Mouse (Mus musculus): Measurements from ENCODE around the gene Sec24d.

Gene Sec24d

DNA sequence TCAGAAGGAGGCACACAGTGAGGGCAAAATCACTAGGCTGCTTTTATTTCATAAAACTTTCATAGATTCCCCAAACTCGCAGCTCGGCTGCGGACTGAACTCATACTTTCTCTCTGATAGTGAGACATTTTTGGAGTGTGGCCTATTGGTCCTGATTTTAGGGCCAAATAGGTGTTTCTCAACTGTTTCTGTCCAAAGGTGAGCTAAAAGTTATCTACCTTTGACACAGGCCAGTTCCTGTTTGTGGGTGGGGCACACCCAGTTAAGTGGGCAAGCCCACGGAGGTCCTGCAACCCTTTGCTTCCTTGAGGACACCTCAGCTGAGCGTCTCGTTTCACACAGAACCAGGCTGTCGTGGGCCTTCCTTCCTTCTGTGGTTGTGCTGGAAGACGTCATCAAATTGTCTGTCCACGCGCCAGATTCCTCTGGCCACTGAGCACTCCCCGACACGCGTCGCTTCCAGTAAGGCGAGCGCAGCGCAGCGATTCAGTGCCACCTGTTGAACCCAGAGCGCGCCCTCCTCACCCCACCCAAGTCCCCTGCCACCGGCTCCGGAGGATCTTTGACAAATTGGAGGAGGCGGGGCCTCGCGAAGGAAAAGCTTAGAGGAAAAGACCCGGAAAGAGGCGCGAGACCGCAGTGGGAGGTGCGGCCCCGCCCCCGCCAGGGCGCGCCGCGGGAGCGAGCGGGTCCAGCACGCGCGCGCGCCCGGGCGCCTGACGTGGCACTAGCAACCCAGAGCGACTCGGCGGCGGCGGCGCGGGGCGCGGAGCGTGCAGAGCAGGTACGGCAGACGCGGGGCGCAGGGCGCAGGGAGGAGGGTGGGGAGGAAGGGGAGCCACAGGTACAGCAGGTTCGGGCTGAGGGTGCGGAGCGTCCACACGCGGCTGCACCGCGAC is at the start of gene Sec24d:
TSS of gene Sec24d (plus strand) at position 703 of the 899 bp plus-strand sequence.
- DNase-seq (ENCODE audit: low read depth, low spot score) = peak; percentile 61

DNA sequence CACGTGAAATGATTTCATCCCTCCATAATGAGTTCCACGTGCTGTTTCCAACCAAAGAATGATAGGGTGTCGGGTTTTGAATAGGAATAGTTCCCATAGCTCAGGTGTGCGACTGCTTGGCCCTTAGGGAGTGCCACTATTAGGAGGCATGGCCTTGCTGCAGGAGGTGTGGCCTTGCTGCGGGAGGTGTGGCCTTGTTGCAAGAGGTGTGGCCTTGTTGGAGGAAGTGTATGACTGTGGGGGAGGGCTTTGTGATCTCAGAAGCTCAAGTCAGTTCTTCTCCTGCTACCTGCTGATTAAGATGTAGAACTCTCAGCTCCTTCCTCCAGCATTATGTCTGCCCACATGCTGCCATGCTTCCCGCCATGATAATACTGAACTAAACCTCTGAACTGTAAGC is 48.6 kb upstream of the Sec24d start:
- DNase-seq (ENCODE audit: low read depth, low spot score) = no peak

- DNase-seq (ENCODE audit: low read depth, low spot score) = no peak
Observed at GRCm38 (mm10) chr3:123227276-123227675, 40.0 kb upstream of the Sec24d start.

DNA sequence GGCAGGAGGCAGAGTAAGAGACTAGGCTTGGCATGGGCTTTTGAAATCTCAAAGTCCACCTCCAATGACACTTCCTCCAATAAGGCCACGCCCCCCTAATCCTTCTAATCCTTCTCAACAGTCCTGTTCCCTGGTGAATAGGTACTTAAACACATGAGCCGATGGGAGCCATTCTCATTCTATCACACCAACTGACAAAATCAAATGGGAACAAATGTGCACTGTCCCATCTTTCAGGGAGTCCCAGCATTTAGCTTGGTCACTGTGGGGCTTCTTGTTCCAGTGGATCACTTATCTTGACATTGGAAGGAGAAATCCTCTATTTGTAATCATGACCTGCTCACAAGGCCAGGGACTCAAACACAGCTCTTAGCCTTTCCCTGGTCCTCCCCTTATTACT is 35.6 kb upstream of the Sec24d start:
- no peak for DNase-seq (ENCODE audit: low read depth, low spot score)

GRCm38 (mm10) chr3:123234191-123234836 is 32.9 kb upstream of the Sec24d start:
- DNase-seq (ENCODE audit: low read depth, low spot score) = no peak

DNA sequence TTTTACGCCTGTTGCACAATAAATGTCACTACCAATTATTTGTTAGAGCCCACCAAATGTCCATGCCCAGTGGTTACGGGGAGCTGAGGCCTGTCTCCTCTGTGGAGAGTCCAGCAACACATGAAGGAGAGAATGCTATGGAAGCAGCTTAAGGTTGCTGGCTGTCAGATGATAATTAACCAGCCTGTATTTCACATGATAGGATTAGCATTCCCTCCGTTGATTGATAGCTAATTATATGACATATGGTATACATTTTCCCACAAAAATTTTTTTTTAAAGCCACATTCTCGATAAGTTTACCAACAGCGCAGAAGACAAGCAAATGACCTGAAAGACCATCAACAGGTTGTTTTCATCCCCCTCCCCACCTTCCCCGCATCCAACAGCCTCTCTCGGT is 31.8 kb upstream of the Sec24d start:
- DNase-seq (ENCODE audit: low read depth, low spot score) = no peak

DNA sequence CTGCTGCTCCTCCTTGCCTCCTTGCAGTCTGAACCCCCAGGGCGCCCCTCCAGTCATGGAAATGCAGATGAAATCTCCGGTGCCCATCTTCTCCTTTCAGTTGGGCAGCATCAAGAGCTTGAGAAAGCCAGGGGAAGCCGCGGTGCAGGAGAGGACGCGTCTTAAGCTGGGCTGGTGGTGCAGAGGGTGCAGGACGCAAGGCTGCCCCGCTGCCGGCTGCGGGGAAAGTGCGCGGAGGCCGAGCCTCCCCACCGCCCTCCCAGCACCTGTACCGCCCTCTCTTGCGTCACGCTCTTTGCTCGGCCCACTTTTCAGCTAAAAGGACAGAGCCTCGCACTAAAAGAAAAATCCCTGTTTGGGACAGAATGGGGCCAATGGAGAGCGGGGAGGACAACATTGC is 31.3 kb upstream of the Sec24d start, which contains the start of gene Synpo2:
TSS of gene Synpo2 (minus strand) at position 229 of the 400 bp plus-strand sequence.
- no peak for DNase-seq (ENCODE audit: low read depth, low spot score)

DNA sequence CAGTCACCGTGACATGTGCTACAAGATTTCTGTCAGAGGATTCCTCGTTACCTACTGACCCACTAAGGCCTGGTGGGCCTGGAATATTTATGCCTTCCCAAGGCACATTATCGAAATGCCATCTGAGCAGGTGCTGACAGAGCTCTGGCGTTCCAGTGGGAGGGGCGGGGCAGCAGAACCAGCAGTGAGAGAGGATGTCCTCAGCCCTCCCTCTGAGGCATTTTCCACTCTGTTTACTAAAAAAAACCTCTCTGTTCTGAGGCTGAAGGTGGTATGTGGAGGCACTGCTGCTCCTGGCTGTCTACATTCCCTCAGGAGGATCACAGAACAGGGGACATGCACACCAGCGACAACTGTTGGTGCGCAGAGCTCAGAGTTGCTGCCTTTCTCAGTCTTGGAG is 30.2 kb upstream of the Sec24d start:
- no peak for DNase-seq (ENCODE audit: low read depth, low spot score)

GRCm38 (mm10) chr3:123237446-123237845 is 29.8 kb upstream of the Sec24d start:
- no peak for DNase-seq (ENCODE audit: low read depth, low spot score)

- DNase-seq (ENCODE audit: low read depth, low spot score) = no peak
Observed at GRCm38 (mm10) chr3:123244376-123244775, 22.9 kb upstream of the Sec24d start.

GRCm38 (mm10) chr3:123245646-123246045 is 21.6 kb upstream of the Sec24d start:
- no peak for DNase-seq (ENCODE audit: low read depth, low spot score)

GRCm38 (mm10) chr3:123256181-123257101 is 10.8 kb upstream of the Sec24d start:
- no peak for DNase-seq (ENCODE audit: low read depth, low spot score)

DNA sequence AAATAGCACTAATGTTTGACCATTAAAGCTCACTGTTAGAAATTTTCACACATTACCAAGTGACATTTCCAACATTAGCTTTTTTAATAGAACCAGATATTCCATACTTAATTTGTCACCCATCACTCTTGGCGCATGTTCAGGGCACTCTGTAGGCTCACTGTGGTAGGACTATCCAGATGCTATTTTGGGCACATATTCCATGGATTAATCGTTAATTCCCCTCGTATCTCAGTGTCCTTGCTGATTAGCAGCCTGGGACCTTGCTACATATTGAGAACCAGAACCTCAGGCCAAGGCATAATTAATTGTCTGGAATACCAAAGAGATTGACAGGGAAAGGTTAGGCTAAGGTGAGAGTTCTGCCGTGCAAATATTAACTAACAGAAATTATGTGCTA is 8.5 kb upstream of the Sec24d start:
- no peak for DNase-seq (ENCODE audit: low read depth, low spot score)

DNA sequence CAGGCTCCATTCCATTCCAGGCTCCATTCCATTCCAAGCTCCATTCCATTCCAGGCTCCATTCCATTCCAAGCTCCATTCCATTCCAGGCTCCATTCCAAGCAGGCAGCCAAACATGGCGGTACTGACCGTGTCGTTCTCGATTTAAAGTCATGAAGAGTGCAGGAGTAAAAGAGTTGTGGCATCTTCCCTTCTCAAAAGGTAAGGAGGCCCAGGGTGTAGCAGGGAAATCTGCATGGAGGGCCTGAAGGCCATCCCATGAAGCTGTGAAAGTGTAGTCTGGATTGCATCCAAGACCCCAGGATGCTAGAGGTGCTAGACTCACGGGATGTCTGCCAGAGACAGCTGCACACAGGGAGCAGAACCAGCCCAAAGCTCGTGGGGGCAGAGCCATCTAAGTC is 2.5 kb upstream of the Sec24d start:
- DNase-seq (ENCODE audit: low read depth, low spot score) = no peak

DNA sequence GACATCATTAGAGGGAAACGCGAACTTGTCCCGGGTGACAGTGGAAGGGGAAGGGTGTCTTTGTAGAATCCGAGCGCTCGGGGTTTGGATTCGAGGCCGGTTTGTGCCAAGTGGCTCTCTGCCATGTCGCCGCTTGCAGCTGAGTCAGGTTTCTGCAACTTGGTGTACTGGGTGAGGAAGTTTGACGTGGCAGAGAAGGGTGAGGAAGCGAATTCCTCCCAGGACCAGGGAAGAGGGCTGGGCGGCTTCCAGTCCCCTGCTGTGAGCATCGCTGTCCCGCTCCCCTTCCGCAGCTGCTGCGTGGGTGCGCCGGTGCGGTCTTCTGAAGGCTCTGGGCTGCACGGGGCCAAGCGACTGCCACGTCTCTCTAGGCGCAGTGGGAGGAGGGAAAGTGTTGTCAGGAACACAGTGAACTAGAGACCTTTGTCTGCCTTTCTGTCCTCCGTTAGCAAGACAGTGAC is 516 bp downstream of the Sec24d start:
- DNase-seq (ENCODE audit: low read depth, low spot score) = no peak

DNA sequence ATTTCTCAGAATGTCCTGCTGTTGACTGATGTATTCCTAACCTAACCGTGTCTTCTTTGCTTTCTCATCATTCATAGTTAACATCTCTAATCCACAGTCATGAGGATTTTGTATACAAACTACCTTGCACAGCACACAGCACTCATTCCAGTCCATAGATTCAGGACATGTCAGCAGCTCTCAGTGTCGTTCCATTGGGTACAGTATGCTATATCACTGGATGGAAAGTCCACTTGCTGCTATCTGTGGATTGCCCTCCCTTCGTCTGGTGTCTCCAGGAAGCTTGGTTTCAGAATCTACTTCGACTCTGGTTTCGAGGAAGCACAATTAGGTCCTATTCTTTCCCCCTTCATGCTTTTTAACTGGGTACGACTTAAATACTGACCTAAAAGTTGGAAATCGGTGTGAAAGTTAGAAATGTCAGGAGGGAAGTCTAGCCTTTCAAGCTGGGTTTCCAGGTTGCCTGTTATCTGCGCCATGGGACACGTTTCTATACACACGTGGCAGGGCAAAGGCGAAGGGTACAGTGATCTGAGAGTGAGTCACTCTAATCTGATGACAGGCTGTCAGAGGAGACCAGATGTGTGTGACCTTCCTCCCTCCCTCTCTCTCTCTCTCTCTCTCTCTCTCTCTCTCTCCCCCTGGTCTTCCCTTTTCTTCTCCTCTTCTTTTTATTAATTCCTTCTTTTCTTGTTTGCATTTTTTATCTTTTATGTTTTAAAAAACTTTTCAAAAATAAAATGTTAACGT is 15.8 kb downstream of the Sec24d start:
- DNase-seq (ENCODE audit: low read depth, low spot score) = no peak

DNA sequence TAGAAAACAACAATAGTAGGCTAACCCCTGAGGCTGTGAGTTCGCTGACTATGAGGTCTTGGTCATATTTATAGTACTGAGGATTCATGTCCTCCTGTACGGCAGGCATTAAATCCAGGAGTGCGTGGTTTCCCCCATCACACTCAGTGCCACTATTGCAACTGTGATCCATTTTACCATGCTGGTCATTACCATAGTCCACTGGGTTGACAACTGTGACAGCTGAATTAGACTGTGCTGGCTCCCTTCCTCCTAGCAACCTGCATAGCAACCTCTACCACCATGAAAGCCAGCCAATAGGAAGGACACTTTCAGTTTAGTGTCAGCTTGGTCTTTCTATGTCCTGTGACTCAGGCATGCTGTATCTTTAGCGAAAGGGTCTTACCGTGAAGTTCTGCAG is 17.0 kb downstream of the Sec24d start:
- no peak for DNase-seq (ENCODE audit: low read depth, low spot score)

DNA sequence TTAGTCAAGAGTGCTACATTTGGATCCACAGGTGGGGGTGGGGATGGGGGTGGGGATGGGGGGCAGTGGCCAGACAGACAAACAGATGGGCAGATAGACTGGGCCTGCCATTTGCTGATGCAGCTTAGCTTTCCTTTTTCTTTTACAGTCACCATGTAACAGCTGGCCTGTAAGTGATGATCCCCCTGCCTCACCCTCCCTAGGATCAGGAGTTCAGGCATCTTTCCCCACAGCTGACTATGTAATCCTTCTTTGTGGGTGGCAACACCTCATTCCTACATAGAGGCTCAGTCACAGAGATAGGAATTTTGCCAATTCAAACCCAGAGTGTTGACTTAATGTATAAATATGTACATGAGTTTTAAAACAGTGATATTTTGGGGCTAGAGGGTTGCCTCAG is 18.4 kb downstream of the Sec24d start:
- no peak for DNase-seq (ENCODE audit: low read depth, low spot score)

GRCm38 (mm10) chr3:123288856-123289570 is 21.8 kb downstream of the Sec24d start:
- DNase-seq (ENCODE audit: low read depth, low spot score) = no peak

DNA sequence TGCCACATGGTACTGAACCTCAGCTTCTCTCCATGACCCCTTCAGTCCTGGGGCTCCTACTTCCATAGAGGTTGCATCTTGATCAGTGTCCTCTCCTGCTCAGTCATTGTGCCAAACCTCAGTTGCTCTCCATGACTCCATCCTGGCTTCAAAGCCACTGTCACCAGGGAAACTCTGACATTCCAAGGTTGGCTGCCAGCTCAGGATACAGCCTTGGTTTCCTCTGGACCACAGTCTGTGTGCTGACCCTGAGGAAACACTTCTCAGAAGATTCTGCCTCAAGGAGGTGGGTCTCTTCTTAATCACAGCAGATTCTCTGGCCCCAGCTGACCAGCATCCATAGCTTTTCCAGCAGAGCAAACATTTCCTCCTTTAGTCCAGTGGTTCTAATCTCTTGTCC is 24.4 kb downstream of the Sec24d start:
- no peak for DNase-seq (ENCODE audit: low read depth, low spot score)

Measured in embryo, embryonic 11.5 days (tissue).